Mouse (Mus musculus): ENCODE results near the gene Etfa.

The Etfa gene

DNA sequence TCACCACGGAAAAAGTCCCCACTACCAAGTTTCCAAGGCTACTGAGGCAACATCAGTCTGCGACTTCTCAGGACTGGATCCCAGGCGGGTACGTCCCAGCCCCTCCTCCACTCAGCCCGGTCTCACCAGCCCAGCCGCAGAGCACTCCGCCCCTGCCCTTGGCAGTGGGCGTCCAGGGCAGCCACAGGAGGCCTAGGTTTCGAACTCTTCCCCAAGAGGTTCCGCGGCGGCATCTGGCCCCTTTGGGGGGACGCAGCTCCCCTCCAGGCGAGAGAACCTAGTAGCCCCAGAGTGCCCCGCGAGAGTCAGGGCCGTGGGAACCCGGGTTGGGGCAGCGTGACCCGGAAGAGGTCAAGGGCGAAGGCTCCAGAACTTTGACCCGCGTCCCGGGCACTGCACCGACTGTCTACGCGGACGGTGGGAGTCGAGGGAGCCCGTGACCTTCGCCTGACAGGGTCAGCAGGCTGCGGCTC is 486 bp downstream of the Etfa start:
- no peak for DNase-seq (ENCODE audit: extremely low read depth, low read depth, low spot score)

DNA sequence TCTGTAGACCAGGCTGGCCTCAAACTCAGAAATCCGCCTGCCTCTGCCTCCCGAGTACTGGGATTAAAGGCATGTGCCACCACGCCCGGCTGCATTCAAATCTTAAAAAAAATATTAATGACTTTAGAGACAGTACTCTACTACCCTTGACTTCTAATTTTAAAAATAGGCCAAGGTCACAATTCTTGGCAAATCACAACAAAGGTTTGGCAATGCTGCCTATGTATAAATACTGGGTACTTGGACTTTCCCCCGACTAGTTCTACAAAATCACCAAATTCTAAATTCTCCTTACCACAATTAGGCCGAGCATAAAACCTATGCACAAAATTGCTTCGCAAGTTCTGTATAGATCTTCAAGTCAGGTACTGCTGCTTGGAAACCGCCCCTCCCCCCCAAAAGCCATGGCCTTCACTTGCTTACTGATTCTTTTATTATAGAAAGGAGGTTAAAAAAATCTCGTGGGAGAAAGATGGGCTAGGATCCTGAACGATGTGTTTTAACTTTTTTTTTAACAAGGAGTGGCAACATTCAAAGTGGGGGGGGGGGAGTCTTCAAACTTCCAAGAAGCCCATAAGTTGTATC is 1.3 kb downstream of the Etfa start:
- no peak for DNase-seq (ENCODE audit: extremely low read depth, low read depth, low spot score)

DNA sequence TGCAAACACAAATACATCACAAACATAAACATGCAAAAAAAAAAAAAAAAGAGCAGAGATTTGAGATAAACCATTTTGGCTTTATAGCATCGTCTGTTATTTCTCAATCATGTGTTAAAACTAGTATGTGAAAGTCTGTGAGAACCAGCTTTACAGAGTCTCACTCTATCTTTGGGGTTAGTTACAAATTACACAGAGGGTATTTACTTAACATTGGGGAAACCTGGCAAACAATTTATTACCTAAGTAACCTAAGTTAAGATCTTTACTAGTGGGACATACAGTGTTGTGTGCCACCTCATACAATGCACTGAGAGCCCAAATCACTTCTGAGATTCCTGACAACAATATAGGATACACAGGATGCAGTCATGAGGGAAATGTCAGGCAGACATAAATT is 2.3 kb downstream of the Etfa start:
- no peak for DNase-seq (ENCODE audit: extremely low read depth, low read depth, low spot score)

DNA sequence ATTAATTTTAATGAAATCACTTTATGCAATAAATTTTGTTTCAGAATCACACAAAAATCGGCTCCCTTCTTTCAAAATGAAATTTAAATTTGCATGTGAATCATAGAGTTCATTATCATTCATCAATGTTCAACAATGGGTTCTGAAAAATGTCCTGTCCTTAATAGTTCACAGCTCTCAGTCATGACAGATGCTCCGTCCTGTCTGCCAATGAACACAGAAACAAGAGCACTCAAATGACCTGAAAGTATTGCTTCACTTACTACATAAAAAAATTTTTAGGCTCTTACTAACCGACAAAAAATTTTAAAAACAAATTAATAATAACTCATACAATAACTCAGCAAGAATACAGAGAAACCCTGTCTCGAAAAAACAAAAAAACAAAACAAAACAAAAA is 3.3 kb downstream of the Etfa start:
- peak; percentile 30 for DNase-seq (ENCODE audit: extremely low read depth, low read depth, low spot score)

DNA sequence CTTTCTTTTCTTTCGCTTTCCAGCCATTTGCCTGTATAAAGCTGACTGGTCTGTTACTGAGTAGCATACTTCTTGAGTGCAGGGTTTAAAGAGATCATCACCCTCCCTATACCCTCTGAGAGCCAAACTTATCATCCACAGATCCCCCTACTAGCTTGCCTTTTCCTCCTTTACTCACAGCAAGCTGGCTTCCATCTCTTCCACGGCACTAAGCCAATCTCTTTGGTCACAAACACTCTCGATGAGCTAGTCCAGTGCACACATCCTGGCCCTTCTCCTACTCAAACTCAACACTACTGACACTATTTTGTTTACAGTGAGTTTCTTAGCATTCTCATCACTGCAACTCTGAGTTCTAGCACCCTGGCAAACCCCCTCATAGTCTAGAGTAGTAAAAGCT is 4.1 kb downstream of the Etfa start:
- no peak for DNase-seq (ENCODE audit: extremely low read depth, low read depth, low spot score)

DNA sequence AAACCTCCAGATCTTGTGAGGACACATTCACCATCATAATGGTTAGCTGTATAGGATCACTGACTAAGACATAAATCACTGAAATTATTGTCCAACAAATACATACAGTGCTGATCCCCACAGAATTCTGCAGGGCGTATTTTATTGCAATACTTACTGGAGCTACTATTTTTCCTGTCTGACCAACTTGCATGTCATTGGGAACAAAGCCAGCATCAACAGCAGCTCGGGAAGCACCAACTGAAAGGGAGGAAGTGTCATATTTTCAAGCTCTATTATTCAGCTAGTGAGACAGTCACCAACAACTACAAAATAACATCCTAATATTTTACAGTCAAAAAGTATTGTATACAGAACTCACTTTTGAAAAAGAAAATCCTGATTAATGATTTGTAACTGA is 29.9 kb downstream of the Etfa start:
- DNase-seq (ENCODE audit: extremely low read depth, low read depth, low spot score), result no peak

DNA sequence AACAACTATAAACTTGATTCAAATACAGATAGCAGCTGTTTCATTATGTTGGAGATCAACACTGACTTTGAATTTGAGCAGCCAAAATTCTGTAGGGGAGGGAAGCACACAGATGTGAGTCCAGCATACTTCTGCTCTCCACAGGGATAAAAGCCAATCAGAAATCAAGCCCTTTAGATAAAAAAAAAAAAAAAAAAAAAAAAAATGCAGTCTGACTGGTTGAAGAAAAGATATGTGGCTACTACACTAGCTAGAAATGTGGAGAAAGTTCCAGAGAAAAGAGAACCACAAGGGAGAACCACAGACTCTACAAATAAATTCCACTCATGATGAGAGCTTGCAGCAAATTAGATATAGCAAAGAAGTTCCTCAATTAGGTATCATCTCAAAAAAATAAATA is 33.3 kb downstream of the Etfa start:
- no peak for DNase-seq (ENCODE audit: extremely low read depth, low read depth, low spot score)

DNA sequence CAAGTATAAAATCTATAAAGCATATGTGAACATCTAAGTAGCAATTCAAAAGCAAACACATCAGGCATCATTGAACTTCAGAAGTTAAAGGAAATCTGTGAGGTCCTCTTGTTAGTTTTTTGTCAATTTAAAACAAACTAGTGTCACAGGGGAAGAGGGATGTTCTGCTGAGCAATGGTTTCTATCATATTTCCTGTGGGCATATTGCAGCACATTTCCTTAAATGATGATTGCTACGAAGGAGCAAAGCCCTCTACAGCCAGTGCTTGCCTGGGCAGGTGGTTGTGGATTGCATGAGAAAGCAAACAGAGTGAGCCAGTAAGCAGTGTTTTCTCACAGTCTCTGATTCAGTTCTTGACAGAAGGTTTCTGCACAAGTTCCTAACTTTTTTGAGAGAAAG is 36.0 kb downstream of the Etfa start:
- no peak for DNase-seq (ENCODE audit: extremely low read depth, low read depth, low spot score)

DNA sequence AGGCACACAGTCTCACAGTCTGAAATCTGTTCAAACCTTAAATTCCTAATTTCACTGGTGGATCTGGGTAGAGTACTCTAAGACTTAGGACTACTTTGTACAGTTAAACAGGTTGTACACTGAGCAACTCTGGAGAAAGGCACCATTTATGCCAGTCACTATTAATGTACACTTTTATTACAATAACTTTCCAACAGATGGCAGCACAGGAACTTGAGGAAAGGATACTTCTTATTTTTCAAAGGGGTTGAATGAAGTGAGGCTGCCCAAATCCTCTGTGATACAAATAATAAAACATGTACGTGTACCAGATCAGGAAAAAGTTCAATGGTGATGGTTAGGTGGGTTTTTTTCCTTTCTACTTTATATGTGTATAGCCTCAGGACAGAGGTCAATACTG is 43.6 kb downstream of the Etfa start:
- no peak for DNase-seq (ENCODE audit: extremely low read depth, low read depth, low spot score)

DNA sequence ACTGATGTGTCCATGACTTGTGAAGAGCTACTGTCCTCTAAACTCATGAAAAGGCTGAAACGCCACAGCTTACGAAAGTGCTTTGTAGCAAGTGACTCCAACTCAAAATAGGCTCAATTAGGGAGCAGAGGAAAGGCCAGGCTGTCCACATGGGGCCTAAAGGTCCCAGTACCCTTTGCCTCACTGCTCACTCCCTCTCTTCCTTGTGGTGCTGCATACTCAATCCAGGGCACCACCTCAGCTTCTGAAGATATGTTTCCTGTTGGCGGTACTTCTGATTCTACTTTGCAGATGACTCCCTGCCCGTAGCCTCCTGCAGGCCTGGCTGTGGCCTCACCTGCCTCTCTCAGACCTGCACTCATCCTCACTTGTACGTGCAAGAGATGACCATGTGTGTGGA is 58.7 kb downstream of the Etfa start:
- no peak for DNase-seq (ENCODE audit: extremely low read depth, low read depth, low spot score)

DNA sequence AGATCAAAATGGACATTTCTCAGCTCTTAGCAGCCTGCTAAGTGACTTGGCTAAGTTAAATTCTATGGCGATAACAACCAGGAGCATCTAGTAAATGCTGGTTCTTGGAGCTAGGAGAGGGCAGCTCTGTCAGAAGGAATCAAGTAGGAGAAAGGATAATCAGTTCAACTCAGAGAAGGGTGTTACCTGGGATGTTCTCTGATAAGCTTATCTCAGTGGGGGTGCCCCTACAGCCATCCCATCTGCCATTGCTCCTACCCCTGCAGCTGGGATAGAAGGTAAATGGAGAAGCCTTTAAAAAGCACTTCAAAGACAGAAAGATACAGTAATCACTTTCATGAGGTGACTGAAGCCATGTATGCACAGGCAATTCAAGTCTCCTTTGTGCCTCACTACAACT is 59.1 kb downstream of the Etfa start:
- DNase-seq (ENCODE audit: extremely low read depth, low read depth, low spot score), result no peak

DNA sequence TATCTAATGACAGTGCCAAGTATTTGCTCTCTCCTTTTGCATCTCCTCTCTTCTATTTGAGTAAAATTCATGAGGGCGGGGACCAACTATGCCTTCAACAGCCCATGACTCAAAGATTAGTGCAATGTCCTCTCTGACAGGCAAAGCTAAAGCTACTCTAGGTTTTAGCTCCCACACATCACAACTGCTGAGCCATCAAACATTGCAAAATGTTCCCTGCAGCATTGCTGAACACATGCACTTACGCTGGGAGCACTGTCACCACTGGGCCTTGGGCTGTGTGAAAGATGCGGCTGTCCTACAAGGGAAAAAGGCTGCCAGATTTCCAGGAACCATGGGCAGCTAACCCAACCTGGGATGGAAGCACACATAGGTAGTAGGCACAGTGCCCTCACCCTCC is 60.6 kb downstream of the Etfa start:
- DNase-seq (ENCODE audit: extremely low read depth, low read depth, low spot score), result no peak

DNA sequence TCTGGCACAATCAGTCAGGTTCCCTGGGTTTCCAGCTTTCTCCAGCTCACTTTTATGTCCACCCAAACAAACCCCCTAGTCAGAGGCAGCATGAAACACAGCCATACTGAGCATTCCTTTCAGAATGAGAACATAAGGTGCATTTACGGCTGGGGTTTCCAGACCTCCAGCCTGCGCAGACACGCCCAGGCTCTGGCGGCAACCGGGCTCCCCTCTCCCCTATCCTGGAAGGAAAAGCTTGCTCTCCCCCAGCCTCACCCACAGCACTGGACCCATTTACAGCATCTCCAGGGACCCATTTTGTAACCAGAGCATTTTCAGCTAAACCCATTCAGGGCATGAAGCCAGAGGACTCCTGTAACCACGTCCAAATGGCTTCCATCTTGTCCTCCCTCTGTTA is 62.0 kb downstream of the Etfa start:
- DNase-seq (ENCODE audit: extremely low read depth, low read depth, low spot score), result no peak

DNA sequence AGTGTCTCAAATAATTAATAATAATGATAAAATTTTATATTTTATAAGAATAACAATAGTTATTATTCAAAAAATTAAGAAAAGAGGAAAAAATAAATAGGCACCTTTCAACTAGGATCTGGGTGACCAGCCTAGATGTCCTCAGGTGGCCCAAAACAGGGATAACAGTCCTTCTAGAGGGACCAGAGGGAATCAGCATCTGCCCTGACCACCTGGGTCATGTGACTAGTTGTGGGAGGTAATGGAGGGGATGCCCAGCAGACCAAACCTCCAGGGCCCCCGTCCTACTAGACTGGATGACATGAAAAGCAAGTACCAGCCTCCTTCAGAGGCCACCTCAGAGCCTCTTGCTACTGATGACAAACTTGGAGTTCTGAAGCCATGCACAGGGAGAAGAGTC is 62.9 kb downstream of the Etfa start:
- DNase-seq (ENCODE audit: extremely low read depth, low read depth, low spot score), result no peak

DNA sequence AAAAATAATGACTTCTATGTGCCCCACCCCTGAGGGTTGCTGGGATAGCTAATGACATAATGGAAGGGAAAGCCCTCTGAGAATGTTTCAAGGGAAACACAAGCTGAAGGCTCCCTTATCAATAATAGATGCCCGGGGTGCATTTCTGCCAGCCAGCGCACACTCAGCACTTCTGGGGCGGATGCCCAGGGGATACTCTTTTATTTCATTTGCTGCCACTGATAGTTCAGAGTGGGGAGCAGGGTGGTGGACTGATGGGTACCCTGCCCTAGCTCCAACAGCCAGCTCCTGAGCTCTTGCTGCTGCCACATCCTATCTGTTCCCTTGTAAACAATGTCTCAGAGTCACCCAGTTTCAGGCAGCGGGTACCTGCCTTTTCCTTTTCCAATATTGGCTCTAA is 64.5 kb downstream of the Etfa start:
- DNase-seq (ENCODE audit: extremely low read depth, low read depth, low spot score), result no peak

DNA sequence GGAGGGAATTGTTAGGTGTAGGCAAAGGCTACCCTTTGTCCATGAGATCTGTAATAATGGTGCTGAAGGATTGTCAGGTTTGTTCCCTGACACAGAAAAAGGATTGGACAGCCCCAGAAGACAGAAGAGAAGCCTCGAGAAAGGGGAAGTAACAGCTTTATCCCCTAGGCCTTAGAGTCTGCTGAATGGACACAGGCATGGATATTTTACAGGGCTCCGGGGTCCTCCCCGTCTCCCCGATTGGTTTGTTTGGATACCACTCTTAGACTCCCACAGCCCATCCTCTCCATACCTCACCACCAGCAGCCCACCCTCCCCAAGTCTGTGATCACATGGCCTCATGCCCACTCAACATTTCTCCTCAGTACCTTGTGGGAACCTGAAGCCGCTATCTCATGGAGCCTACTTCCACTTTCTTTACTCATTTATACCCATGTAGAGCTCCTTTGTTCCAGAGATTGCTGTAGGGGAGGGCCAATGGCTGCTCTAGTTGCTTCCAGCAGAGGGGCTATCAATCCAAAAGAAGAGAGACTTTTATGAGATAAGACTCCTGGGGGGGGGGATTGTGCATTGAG is 72.8 kb downstream of the Etfa start:
- no peak for DNase-seq (ENCODE audit: extremely low read depth, low read depth, low spot score)

DNA sequence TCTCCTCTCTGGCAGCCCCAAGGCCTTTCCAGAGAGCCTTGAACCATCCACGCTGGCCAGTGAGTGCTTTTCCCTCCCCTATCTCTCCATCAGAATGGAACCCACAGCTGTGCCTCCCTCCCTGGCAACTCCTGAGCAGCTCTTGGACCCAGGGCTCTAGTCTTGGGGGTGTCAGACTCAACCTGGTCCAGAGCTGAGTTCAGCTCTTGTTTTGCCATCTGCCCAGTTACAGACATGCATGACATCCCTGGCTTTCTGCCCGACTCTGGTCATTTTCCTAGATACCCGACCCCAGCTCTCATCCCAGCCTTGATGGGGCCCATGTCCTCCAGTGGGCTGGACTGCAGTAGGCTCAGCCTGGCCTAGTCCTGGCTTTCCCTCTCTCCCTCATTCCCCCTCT is 73.6 kb downstream of the Etfa start:
- no peak for DNase-seq (ENCODE audit: extremely low read depth, low read depth, low spot score)

DNA sequence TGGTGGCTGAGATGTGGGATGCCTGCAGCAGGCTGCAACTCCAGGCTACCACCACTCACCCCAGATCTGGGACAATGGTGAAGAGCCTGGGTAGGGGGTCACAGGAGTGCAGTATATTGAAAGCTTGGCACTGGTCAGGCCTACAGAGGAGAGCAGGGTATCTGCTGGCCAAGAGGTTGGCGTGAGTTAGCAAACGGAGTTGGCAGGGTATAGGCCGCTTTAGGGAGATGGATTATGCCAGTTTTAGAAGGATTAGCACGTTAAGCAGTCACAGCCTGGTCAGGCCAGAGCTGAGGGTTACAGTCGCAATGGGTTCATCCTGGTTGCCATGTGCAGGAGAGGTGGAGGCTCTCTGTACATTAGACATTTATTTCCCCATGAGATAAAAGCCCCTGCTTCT is 78.2 kb downstream of the Etfa start:
- peak; percentile 78 for DNase-seq (ENCODE audit: extremely low read depth, low read depth, low spot score)

DNA sequence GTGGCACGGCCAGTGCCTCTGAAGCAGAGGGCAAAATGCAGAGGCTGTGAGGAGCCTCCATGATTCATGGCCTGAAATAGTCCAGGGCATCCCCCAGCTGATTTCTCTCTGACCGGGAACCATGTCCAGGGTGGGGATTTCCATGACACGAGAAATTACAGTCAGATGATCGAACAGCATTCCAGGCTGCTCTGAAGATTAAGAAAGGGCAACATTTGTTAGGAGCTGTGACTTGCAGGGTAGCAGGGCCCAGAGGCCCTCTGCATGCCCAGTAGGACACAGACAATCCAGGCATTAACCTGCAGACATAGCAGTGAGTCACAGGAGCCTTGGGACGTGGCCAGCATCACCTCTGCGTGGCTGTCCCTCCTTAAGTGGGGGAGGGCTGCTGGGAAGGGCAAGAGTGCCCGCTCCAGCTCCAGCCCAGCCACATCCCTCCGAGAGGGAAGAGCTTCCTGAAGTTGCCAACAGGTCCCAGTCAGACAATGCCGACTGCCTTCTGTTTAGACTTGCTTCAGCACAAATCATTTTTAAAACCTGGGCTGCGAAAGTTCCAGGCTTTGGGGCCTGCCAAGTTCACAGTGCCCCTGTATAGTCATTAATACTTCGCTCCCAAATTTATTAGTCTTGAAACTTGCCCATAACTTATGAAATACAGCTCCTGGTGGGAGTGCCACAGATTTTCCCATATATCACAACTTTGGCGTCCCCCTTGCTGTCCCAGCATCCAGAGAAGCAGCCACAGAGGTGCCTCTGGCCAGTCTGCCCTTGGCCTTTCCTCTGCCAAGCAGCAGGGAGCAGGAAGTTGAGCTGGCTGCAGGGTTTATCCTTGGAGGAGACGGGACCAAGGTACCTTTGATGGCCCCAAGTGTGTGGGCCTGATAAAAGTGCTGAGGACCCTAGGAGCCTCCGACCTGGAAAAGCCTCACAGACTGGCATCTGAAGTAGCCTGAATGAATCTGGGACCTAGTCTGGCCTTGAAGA is 79.4 kb downstream of the Etfa start:
- peak; percentile 91 for DNase-seq (ENCODE audit: extremely low read depth, low read depth, low spot score)

DNA sequence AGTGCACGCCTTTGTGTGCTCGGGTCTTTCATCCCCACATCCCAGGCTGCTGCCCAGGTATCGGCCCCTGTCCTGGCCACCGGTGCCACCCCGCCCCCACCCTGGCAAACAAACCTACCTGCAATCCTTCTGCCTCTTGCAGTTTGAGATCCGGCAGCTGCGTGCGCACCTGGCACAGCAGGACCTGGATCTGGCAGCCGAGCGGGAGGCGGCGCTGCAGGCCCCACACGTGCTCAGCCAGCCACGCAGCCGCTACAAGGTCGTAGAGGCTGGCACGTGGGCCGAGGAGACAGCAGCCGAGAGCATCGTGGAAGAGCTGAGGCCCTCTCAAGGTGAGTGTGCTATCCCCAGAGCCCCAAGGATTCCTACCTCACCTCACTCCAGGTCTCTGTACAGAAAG is 81.9 kb downstream of the Etfa start:
- DNase-seq (ENCODE audit: extremely low read depth, low read depth, low spot score), result no peak

DNA sequence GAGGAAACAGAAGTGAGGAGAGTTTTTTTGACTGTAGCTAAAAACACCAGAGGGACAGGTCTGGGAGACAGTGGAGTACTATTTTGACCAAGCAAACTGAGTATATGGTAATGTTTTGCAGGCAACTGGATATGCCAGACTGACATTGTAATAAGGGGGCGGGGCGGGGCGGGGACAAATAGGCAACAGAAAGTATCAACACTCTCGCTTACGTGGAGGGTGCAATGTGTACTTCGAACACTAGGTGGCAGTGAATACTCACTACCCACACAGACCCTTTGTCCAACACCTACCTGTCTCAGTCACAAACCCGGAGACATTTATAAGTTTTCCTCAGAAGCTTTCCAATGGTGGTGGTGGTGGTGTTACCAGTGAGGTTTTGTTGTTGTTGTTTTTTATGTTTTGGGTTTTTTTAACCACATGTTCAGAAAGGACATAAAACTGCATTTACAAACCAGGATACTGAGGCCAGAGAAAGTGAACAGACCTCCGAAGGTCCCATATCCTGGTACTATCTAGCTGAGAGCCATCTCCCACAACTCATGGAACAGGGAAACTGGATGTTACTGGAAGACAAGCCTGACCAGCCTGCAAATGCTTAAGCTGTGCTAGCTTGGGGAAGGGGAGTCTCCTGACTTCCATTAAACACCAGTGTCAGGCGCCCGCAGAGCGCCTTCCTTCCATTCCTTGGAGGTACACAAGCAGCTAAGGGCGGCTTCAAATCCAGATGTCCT is 82.6 kb downstream of the Etfa start:
- no peak for DNase-seq (ENCODE audit: extremely low read depth, low read depth, low spot score)
